Mouse (Mus musculus): Measurements from ENCODE around the gene Junb.

Gene Junb

DNA sequence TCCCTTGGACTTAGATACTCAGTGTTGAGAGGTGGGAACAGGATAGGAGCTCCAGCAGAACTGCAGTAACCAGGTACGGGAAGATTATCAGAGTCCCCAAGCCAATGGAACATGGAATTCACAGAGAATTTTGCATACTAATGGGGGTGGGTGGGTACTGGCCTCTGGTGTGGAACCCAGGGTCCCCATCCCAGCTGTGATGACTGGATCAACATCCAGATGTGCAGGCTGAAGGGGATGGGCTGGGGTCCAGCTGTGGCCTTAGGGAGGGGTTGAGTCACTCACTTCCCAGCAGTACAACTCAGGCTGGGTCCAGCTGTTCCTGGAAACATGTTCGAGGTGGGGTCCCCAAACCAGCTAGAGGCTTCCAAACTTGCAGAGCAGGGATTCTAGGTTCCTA lies 9.4 kb upstream of the Junb start:
- no peak for DNase-seq (ENCODE audit: low read depth, low spot score)

GRCm38 (mm10) chr8:84987388-84987787 lies 8.9 kb upstream of the Junb start:
- no peak for DNase-seq (ENCODE audit: low read depth, low spot score)

DNA sequence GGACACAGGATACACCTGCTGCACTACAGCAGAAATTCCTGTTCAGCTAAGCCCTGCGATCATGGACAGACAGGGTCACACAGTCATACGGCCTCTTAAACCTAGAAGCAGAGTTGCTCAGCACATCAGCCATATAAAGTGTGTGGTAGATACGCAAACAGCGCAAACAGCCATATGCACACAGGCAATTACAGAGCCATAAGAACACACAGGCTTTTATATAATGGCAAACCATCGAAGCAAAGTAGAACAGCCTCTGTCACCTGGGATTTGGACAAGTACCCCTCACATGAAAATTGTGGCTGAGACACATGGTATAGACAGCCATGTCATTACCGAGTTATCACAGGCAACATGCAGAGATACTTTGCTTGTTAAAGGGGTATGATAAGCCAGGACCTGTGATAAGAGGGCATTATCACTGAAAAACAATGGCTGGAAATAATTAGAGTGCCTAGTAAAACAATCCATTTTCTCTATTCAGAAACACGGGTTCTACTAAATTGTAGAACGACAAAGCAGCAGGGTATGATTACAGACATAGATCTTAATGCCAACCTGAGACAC lies 7.9 kb upstream of the Junb start:
- DNase-seq (ENCODE audit: low read depth, low spot score): no peak

DNA sequence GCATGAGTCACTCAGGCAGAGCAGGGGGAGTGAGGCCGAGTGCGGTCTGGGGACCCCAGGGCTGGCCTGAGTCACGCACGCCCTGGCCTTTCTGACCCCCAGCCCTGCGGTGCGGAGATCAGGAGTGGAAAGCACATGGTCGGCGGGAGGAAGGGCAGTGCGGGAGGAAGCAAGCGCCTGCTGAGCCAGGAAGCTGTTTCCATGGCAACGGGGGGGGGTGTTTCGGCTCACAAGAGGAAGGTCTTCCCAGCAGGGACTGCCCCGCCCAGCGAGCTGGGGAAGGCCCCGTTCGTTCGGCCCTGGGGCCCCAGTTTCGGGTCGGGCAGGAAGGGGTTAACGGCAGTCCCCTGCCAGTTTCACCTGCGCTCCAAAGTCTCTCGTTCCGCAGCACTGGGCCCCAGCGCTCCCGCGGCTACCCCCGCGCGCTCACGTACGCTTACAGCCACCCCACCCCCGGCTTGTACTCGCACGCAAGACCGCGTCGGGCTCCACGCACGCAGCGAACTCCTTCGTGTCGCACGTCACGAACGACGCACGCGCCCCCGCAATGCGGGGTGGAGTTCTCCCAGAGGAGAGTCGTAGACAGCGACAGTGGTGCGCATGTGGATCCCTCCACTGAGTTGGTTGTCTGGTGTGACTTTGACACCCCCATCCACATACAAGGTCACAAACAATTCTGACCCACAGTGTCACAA lies 7.3 kb upstream of the Junb start:
- DNase-seq (ENCODE audit: low read depth, low spot score): no peak

- DNase-seq (ENCODE audit: low read depth, low spot score): no peak
Observed at GRCm38 (mm10) chr8:84985049-84985683, 6.6 kb upstream of the Junb start.

DNA sequence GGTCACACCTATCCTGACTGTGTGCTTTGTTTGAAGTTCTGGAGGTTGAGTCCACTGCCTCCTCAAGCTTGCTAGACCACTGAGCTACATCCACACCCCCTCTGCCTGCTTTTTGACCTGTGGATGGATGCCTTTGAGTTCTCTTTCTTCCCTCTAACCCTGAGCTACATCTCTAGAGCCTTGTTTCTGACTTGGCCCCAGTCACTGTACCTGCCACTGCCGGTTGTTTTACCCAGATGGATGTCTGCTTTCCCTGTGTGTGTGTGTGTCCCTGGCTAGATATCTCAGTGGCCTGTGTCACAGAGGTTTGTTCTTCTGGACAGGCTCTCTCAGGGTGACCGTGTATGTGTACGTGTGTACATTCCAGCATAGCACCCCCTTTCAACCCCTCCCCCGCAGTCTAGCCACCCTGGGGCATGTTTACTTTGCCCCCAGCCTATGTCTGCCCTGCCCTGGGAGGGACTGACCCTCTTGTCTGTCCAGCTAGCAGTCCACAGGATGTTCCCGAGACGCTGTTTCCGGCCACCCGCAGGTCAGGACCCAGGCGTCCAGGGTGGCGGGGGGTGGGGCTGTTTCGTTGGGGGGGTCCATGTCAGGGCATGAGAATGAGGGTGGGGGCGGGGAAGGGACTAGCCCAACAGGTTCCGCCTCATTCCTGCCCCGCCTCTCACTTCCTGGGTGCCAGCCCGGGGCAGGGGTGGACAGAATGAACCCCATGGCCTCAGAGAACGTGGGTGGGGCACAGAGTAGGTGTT lies 6.0 kb upstream of the Junb start:
- DNase-seq (ENCODE audit: low read depth, low spot score): no peak

DNA sequence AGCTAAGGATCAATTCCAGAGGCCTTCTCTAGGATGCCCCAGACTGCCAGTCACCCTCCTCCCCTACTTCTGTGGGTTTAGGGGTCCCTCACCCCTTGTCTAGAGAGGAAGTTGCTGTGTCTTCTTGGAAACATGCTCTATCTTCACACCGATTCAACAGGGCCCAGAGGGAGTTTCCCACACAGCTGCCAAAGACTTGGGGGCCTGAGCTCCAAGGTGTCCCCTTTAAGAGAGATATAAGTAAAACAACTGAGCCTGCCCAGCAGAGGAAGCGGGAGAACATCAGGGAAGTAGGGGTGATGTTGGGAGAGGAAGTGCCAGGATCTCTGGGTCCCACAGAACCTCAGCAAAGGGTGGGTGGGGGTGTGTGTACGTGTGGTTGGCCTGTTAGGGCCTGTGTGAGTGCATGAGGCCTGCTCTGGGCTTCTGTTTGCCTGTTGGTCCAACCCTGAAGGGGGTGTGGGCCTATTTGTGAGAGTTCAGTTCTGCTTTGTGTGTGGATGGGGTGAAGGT lies 4.0 kb upstream of the Junb start:
- no peak for DNase-seq (ENCODE audit: low read depth, low spot score)

DNA sequence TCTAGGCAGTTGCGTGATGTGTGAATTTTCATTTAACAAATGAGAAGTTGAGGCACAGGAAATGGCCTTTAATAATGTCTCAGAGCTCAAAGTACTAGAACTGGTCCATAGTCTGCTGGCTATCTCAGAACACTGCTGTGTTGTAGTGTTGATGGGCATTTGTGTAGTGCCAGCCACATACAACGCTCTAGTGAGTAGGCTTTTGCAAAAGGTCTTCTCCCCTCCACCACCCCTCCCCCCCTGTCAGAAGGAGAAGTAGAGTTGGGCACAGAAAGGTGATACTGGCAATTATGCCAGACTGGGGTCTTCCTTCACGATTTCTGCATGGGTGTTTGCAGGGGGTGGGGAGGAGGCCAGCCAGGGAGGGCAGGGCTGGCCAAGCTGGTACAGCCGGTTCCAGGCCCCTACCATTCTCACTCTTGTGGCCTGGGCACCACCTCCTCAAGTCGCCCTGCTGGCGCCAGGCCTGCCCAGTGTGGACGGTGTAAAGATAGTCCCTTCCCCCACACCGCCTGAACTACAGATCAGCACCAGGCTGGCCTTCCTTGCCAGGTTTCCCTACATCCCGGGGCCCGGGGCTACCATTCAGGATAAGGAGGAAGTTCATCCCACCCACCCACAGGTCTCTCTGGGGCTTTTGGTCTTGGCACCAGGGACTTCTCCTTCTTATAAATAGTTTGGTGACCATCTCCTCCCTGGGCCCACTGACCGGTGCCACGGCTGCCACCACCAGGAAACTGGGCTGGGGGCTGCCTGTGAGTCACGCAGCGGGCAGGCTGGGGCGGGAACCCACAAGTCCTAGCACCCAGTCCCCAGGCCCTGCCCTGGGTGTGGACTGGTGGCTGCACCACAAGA lies 3.4 kb upstream of the Junb start:
- DNase-seq (ENCODE audit: low read depth, low spot score): no peak

GRCm38 (mm10) chr8:84980622-84981358 lies 2.3 kb upstream of the Junb start:
- DNase-seq (ENCODE audit: low read depth, low spot score): no peak

DNA sequence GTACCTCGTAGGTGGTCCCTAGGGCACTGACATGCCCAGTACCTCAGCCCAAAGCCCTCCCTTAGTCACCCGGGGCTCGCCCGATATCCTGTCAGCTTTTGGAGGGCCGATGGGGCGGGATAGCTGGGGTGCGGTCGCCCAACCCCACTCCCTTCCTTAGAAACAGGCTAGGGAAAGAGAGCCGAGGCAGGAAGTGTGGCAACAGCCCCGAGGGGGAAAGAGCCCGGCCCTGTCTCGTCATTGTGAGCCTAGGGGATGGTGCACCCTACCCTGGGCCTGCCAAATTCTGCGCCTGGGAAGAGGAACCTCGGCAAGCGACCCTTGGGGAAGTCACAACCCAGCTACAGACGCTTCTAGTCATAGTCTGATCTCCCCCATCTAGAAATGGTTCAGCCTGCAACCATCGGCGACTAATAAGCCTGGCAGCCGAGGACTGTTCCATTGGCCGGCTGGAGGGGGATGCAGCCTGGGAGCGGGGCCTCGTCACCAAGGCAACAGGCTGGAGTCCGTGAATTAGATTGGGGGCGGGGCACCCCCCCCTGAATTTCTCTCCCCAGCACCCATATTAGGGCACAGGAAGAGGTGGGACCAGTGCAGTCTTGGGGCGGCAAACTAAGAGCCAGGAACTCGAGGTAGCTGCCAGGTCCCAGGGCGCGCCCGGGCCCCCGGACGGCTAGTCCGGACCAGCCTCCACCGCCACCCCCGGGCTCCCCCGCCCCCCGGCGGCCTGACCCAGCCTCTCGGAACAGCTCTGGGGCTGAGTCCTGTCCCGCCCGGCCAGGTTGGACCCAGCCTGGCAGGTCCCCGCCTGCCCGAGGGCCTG lies 1.3 kb upstream of the Junb start:
- DNase-seq (ENCODE audit: low read depth, low spot score): no peak

- no peak for DNase-seq (ENCODE audit: low read depth, low spot score)
Observed at GRCm38 (mm10) chr8:84977435-84978247, 877 bp downstream of the Junb start.

DNA sequence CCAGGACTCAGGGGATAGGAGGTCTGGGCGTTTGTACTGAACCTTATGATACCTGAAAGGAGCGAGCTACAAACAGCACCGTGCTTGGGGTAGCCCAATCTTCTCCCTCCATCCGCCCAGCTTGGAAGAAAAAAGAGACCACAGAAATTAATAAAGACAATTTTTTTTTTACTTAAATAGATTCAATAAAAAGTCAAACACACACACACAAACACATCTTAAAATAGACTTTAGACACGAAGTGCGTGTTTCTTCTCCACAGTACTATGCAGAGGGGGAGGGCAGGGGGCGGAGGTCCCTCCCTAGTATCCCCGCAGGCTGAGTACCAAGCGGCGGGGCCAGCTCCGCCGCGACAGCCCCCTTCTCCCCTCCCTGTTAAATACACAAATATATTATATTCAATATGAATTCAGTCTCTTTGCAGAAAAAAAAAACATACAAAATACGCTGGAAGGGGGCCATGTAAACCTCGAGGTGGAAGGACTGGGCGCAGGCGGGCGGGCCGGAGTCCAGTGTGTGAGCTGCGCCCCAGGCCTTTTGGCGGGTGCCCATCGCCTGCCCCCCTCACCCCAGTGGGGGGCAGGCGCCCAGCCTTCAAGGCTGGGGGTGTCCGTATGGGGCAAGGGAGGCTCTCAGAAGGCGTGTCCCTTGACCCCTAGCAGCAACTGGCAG lies 1.6 kb downstream of the Junb start:
- no peak for DNase-seq (ENCODE audit: low read depth, low spot score)

- DNase-seq (ENCODE audit: low read depth, low spot score): no peak
Observed at GRCm38 (mm10) chr8:84976031-84976762, 2.3 kb downstream of the Junb start.

DNA sequence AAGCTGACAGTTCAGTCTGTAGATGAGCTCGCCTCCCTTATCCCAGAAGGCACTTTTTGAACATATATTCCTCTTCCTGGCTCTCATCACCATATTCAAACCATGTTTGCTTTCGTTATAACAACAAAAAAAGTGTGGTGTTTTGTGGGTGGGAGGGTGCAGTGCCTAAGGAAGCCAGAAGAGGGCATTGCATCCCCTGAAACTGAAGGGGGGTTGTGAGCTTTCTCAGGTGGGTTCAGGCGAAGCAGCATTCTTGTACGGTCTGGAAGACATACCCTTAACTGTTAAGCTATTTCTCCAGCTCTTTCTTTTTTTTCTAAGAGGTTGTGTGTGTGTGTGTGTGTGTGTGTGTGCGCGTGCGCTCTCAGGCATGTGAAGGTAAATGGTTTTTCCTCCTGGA lies 3.1 kb downstream of the Junb start:
- no peak for DNase-seq (ENCODE audit: low read depth, low spot score)

- DNase-seq (ENCODE audit: low read depth, low spot score): no peak
Observed at GRCm38 (mm10) chr8:84974543-84975142, 3.9 kb downstream of the Junb start.

DNA sequence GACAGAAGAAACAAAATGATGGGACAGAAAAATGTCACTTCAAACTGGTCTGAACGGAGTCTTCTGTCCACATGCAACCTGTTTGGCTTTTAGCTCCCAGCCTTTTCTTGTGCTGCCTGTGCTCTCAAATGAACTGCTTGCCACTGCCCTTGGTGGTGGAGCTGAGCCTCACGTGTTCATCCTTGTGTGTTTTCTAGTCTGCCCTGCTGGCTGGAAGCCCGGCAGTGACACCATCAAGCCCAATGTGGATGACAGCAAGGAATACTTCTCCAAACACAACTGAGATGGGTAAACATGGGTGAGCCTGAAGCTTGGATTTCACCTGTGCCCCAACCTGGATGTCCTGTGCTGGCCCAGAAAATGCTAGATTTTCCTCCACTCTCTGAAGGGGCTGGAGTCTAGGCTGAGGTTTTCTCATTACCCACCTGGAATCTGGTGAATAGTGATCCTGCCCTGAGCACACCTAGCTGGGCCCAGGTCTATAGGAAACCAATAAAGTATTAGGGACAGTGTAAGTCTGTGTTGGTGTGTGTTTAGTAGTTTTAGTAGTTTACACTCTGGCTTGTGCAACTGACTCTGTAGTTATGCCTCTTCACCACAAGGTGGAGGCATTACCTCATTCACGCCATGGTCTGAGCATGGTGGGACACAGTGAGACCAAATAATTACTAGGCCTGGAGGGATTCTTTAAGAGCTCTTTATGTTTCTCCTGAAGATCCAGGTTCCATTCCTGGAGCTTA lies 4.5 kb downstream of the Junb start:
- no peak for DNase-seq (ENCODE audit: low read depth, low spot score)

DNA sequence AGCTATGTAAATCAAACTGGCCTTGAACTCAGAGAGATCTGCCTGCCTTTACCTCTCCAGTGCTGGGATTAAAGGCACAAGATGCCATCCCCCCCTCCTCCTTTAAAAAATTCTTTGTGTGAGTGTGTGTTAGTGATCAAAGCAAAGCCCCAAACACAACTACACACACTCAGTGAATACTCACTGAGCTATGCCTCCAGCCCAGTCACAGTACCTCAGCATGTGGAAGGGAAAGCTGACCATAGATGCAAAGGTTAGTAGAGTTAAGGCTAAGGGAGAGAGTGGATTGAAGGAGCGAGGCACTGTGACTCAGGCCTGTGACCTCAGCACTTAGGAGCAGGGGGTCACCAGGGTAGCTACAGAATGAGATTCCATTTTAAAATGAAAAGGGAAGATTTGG lies 5.4 kb downstream of the Junb start:
- no peak for DNase-seq (ENCODE audit: low read depth, low spot score)
